Mouse (Mus musculus): ENCODE data around the gene Prss57. TPM values are rescaled to one million over a fixed set of nuclear protein-coding genes. Genes with fewer than 3 reads are reported as not detected.
"Not testable (repeated sequence)": the region's sequence is repeated elsewhere in the genome, so short reads cannot be mapped to it uniquely, and the experiment has no call there.

Gene Prss57
- polyA plus RNA-seq, 1 experiment from 2014 or later: 0.04 TPM

GRCm38 (mm10) chr10:79766508-79767325 lies 24.0 kb downstream of the Prss57 start, which contains the start of gene Rnf126:
Rnf126 (minus strand) TSS chr10:79766952.
- ATAC-seq (replicated peaks; ENCODE audit: low FRiP score, low read depth) (peak; percentile 91), DNase-seq (ENCODE audit: low spot score) (peak; percentile 99)
- peak within 1 kb of the TSS; percentile 94 for H3K27ac ChIP-seq
- no peak for TF ChIP-seq CTCF (IDR thresholded peaks at IDR 0.05; ENCODE audit: low read depth)
- H3K27me3 ChIP-seq (ENCODE audit: insufficient read depth, low read length): no peaks in the 10 kb centered on the region
- peaks cover 6% of the 10 kb centered on the region; the same call in 1 of the 2 replicates for H3K36me3 ChIP-seq (ENCODE audit: insufficient read depth, low read length)
- peaks cover 20% of the 10 kb centered on the region for H3K4me1 ChIP-seq (replicated peaks; ENCODE audit: insufficient read depth, low read length)
- peak within 1 kb of the TSS; percentile 92 for H3K4me2 ChIP-seq (ENCODE audit: low read length)
- WGBS: under 1% methylated on average over 76 of the region's 101 CpGs
- no peaks in the 10 kb centered on the region for H3K9me3 ChIP-seq (replicated peaks; ENCODE audit: low read length)
- peak within 1 kb of the TSS; percentile 94 for H3K9ac ChIP-seq (ENCODE audit: low read depth, low read length)
- H3K4me3 ChIP-seq (replicated peaks; ENCODE audit: low read depth, low read length): peak within 1 kb of the TSS; percentile 79

GRCm38 (mm10) chr10:79766001-79766507 lies 24.7 kb downstream of the Prss57 start:
- DNase-seq (ENCODE audit: low spot score) (no peak), ATAC-seq (replicated peaks; ENCODE audit: low FRiP score, low read depth) (no peak)
- 6% methylated on average over 16 of the region's 16 CpGs for WGBS
- peak overlapping the region; percentile 92 for H3K4me2 ChIP-seq (ENCODE audit: low read length)
- peaks cover 20% of the 10 kb centered on the region for H3K4me1 ChIP-seq (replicated peaks; ENCODE audit: insufficient read depth, low read length)
- TF ChIP-seq CTCF (IDR thresholded peaks at IDR 0.05; ENCODE audit: low read depth): no peak
- peak overlapping the region; percentile 79 for H3K4me3 ChIP-seq (replicated peaks; ENCODE audit: low read depth, low read length)
- H3K9ac ChIP-seq (ENCODE audit: low read depth, low read length): peak overlapping the region; percentile 94
- H3K9me3 ChIP-seq (replicated peaks; ENCODE audit: low read length): no peaks in the 10 kb centered on the region
- H3K27me3 ChIP-seq (ENCODE audit: insufficient read depth, low read length): no peaks in the 10 kb centered on the region
- peak overlapping the region; percentile 94 for H3K27ac ChIP-seq
- H3K36me3 ChIP-seq (ENCODE audit: insufficient read depth, low read length): peaks cover 12% of the 10 kb centered on the region; the same call in 1 of the 2 replicates

GRCm38 (mm10) chr10:79765228-79765745 lies 25.5 kb downstream of the Prss57 start:
- DNase-seq (ENCODE audit: low spot score) (no peak), ATAC-seq (replicated peaks; ENCODE audit: low FRiP score, low read depth) (no peak)
- peak overlapping the region; percentile 92 for H3K4me2 ChIP-seq (ENCODE audit: low read length)
- H3K9me3 ChIP-seq (replicated peaks; ENCODE audit: low read length): no peaks in the 10 kb centered on the region
- no peaks in the 10 kb centered on the region for H3K27me3 ChIP-seq (ENCODE audit: insufficient read depth, low read length)
- H3K9ac ChIP-seq (ENCODE audit: low read depth, low read length): peak overlapping the region; percentile 94
- TF ChIP-seq CTCF (IDR thresholded peaks at IDR 0.05; ENCODE audit: low read depth): no peak
- peak overlapping the region; percentile 79; the same call in 1 of the 2 replicates for H3K4me3 ChIP-seq (replicated peaks; ENCODE audit: low read depth, low read length)
- H3K4me1 ChIP-seq (replicated peaks; ENCODE audit: insufficient read depth, low read length): peaks cover 20% of the 10 kb centered on the region
- H3K36me3 ChIP-seq (ENCODE audit: insufficient read depth, low read length): peaks cover 19% of the 10 kb centered on the region; the same call in 1 of the 2 replicates
- H3K27ac ChIP-seq: peak overlapping the region; percentile 94; the same call in 1 of the 2 replicates
- 51% methylated on average over 2 of the region's 2 CpGs for WGBS

GRCm38 (mm10) chr10:79764234-79764633 lies 26.5 kb downstream of the Prss57 start:
- Histone ChIP-seq H3K4me2 (ENCODE audit: low read length) (no peak overlapping the region), H3K36me3 (ENCODE audit: insufficient read depth, low read length) (peaks cover 21% of the 10 kb centered on the region; the same call in 1 of the 2 replicates), H3K4me3 (replicated peaks; ENCODE audit: low read depth, low read length) (no peak overlapping the region), H3K9me3 (replicated peaks; ENCODE audit: low read length) (no peaks in the 10 kb centered on the region), H3K9ac (ENCODE audit: low read depth, low read length) (no peak overlapping the region), H3K27me3 (ENCODE audit: insufficient read depth, low read length) (no peaks in the 10 kb centered on the region), H3K27ac (no peak overlapping the region), H3K4me1 (replicated peaks; ENCODE audit: insufficient read depth, low read length) (peaks cover 20% of the 10 kb centered on the region)
- TF ChIP-seq CTCF (IDR thresholded peaks at IDR 0.05; ENCODE audit: low read depth): no peak
- DNase-seq (ENCODE audit: low spot score) (no peak), ATAC-seq (replicated peaks; ENCODE audit: low FRiP score, low read depth) (no peak)
- 86% methylated on average over 7 of the region's 7 CpGs for WGBS

GRCm38 (mm10) chr10:79762875-79763274 lies 27.9 kb downstream of the Prss57 start:
- Histone ChIP-seq H3K4me3 (replicated peaks; ENCODE audit: low read depth, low read length) (no peak overlapping the region), H3K4me1 (replicated peaks; ENCODE audit: insufficient read depth, low read length) (peaks cover 15% of the 10 kb centered on the region), H3K9me3 (replicated peaks; ENCODE audit: low read length) (no peaks in the 10 kb centered on the region), H3K27ac (no peak overlapping the region), H3K36me3 (ENCODE audit: insufficient read depth, low read length) (peaks cover 34% of the 10 kb centered on the region), H3K27me3 (ENCODE audit: insufficient read depth, low read length) (no peaks in the 10 kb centered on the region), H3K4me2 (ENCODE audit: low read length) (no peak overlapping the region), H3K9ac (ENCODE audit: low read depth, low read length) (no peak overlapping the region)
- no peak for DNase-seq (ENCODE audit: low spot score)
- ATAC-seq (replicated peaks; ENCODE audit: low FRiP score, low read depth): no peak
- TF ChIP-seq CTCF (IDR thresholded peaks at IDR 0.05; ENCODE audit: low read depth): no peak
- WGBS: 82% methylated on average over 3 of the region's 3 CpGs

- 89% methylated on average over 11 of the region's 11 CpGs for WGBS
- peaks cover 42% of the 10 kb centered on the region for H3K36me3 ChIP-seq (ENCODE audit: insufficient read depth, low read length)
Observed at GRCm38 (mm10) chr10:79760603-79761143, 30.1 kb downstream of the Prss57 start.

GRCm38 (mm10) chr10:79759675-79760074 lies 31.1 kb downstream of the Prss57 start:
- not testable (repeated sequence) for H3K4me2 ChIP-seq (ENCODE audit: low read length); H3K27me3 ChIP-seq (ENCODE audit: insufficient read depth, low read length); DNase-seq (ENCODE audit: low spot score); H3K9me3 ChIP-seq (replicated peaks; ENCODE audit: low read length); H3K4me3 ChIP-seq (replicated peaks; ENCODE audit: low read depth, low read length); H3K9ac ChIP-seq (ENCODE audit: low read depth, low read length); H3K4me1 ChIP-seq (replicated peaks; ENCODE audit: insufficient read depth, low read length); H3K27ac ChIP-seq; ATAC-seq (replicated peaks; ENCODE audit: low FRiP score, low read depth)
- WGBS: 95% methylated on average over 1 of the region's 1 CpGs
- H3K36me3 ChIP-seq (ENCODE audit: insufficient read depth, low read length): peaks cover 42% of the 10 kb centered on the region

More at GRCm38 (mm10) chr10:79760603-79761143, 30.1 kb downstream of the Prss57 start:
- Histone ChIP-seq H3K4me2 (ENCODE audit: low read length) (no peak overlapping the region), H3K27ac (no peak overlapping the region), H3K9me3 (replicated peaks; ENCODE audit: low read length) (no peaks in the 10 kb centered on the region), H3K4me3 (replicated peaks; ENCODE audit: low read depth, low read length) (no peak overlapping the region), H3K27me3 (ENCODE audit: insufficient read depth, low read length) (no peaks in the 10 kb centered on the region), H3K9ac (ENCODE audit: low read depth, low read length) (no peak overlapping the region), H3K4me1 (replicated peaks; ENCODE audit: insufficient read depth, low read length) (peaks cover 9% of the 10 kb centered on the region; the same call in 1 of the 2 replicates)
- no peak for DNase-seq (ENCODE audit: low spot score)
- TF ChIP-seq CTCF (IDR thresholded peaks at IDR 0.05; ENCODE audit: low read depth): no peak
- no peak for ATAC-seq (replicated peaks; ENCODE audit: low FRiP score, low read depth)
